Mouse (Mus musculus): ENCODE data around the gene Ppara.

The Ppara gene

GRCm38 (mm10) chr15:85705566-85706332, 29.0 kb upstream of the Ppara start:
- peak; percentile 36 to 39 for DNase-seq

- DNase-seq = peak; percentile 17 to 24
Observed at GRCm38 (mm10) chr15:85706527-85706926, 28.3 kb upstream of the Ppara start.

GRCm38 (mm10) chr15:85707017-85707416, 27.8 kb upstream of the Ppara start:
- DNase-seq = peak; percentile 50 to 67

- DNase-seq = peak; percentile 28 to 39
Observed at GRCm38 (mm10) chr15:85707458-85708030, 27.2 kb upstream of the Ppara start.

- peak in 1 of 2 experiments; percentile 29 for DNase-seq
Observed at GRCm38 (mm10) chr15:85708217-85708616, 26.6 kb upstream of the Ppara start.

- DNase-seq = peak; percentile 55 to 66
Observed at GRCm38 (mm10) chr15:85708843-85709242, 25.9 kb upstream of the Ppara start.

GRCm38 (mm10) chr15:85709268-85709973, 25.4 kb upstream of the Ppara start:
- DNase-seq = peak; percentile 93

- peak; percentile 93 to 94 for DNase-seq
Observed at GRCm38 (mm10) chr15:85710179-85710578, 24.6 kb upstream of the Ppara start.

GRCm38 (mm10) chr15:85710641-85711580, 23.9 kb upstream of the Ppara start:
- DNase-seq = peak; percentile 38 to 52

GRCm38 (mm10) chr15:85712565-85713168, 22.1 kb upstream of the Ppara start:
- peak in 1 of 2 experiments; percentile 46 for DNase-seq

- peak in 1 of 2 experiments; percentile 13 for DNase-seq
Observed at GRCm38 (mm10) chr15:85713417-85713816, 21.4 kb upstream of the Ppara start.

- peak in 1 of 2 experiments; percentile 18 for DNase-seq
Observed at GRCm38 (mm10) chr15:85715059-85715458, 19.7 kb upstream of the Ppara start.

GRCm38 (mm10) chr15:85716045-85716444, 18.7 kb upstream of the Ppara start:
- DNase-seq = peak; percentile 94 to 95

GRCm38 (mm10) chr15:85716591-85716990, 18.2 kb upstream of the Ppara start:
- DNase-seq = peak in 1 of 2 experiments; percentile 29

GRCm38 (mm10) chr15:85717008-85717407, 17.8 kb upstream of the Ppara start:
- DNase-seq = peak; percentile 56 to 69

- peak in 1 of 2 experiments; percentile 31 for DNase-seq
Observed at GRCm38 (mm10) chr15:85717800-85718199, 17.0 kb upstream of the Ppara start.

- DNase-seq = peak in 1 of 2 experiments; percentile 7
Observed at GRCm38 (mm10) chr15:85719017-85719416, 15.8 kb upstream of the Ppara start.

GRCm38 (mm10) chr15:85720366-85720841, 14.4 kb upstream of the Ppara start:
- peak in 1 of 2 experiments; percentile 40 for DNase-seq

- DNase-seq = peak in 1 of 2 experiments; percentile 26
Observed at GRCm38 (mm10) chr15:85724271-85725165, 10.3 kb upstream of the Ppara start.

- DNase-seq = no peak
Observed at GRCm38 (mm10) chr15:85728224-85728623, 6.6 kb upstream of the Ppara start.

- no peak for DNase-seq
Observed at GRCm38 (mm10) chr15:85729256-85729655, 5.5 kb upstream of the Ppara start.
